Mouse (Mus musculus): ENCODE measurements around the gene Abcc12. TPM values are rescaled to one million over a fixed set of nuclear protein-coding genes. Genes with fewer than 3 reads are reported as not detected.

Abcc12 gene
- polyA plus RNA-seq (2012; ENCODE audit: low replicate concordance): not detected in 2 replicates

GRCm38 (mm10) chr8:86580458-86580857, at the start of gene Abcc12:
Gene Abcc12, minus strand, starts transcription at chr8:86580686.

GRCm38 (mm10) chr8:86623911-86624731, 43.6 kb upstream of the Abcc12 start, which contains the start of gene Lonp2:
Gene Lonp2, plus strand, starts transcription at chr8:86624043.

Other genes with a start within 250 kb of the Abcc12 start
- gene Lonp2, start 43.4 kb upstream of the Abcc12 start, polyA plus RNA-seq (2012; ENCODE audit: low replicate concordance): 16.4 and 70.3 TPM in 2 replicates
- 0.85 and 1.3 TPM in 2 replicates for gene Gm10638, start 165.0 kb upstream of the Abcc12 start, polyA plus RNA-seq (2012; ENCODE audit: low replicate concordance)
- gene Siah1a, start 165.2 kb upstream of the Abcc12 start, polyA plus RNA-seq (2012; ENCODE audit: low replicate concordance): 7.9 and 10.2 TPM in 2 replicates

Data from hematopoietic multipotent progenitor cell, adult 10-12 weeks (in vitro differentiated cells).